Mouse (Mus musculus) olfactory bulb, adult 2 months (tissue): Measurements from ENCODE around the gene Fgf15. TPM values are rescaled to one million over a fixed set of nuclear protein-coding genes. Genes with fewer than 3 reads are reported as not detected.

Experiments
- H3K27ac ChIP-seq: fragments of 200-500 bp; 2 replicates; pipeline ENCODE4 v1.5.1; 2012; ENCODE audit warnings: low read depth, low read length; ENCODE audit not compliant: insufficient read depth
- H3K4me1 ChIP-seq: fragments of 200-500 bp; 2 replicates; pipeline ENCODE4 v1.6.1; 2012; ENCODE audit warnings: low read length; ENCODE audit not compliant: control insufficient read depth, insufficient read depth
- H3K4me3 ChIP-seq: fragments of 200-500 bp; 2 replicates; pipeline ENCODE4 v1.5.1; 2012; ENCODE audit warnings: mild to moderate bottlenecking, low read depth, low read length, moderate library complexity; ENCODE audit not compliant: insufficient read depth
- CTCF ChIP-seq: fragments of 200-500 bp; IDR thresholded peaks from 2 replicates; pipeline ENCODE4 v1.5.1; 2012; ENCODE audit warnings: low read depth, mild to moderate bottlenecking, low read length, moderate library complexity; ENCODE audit not compliant: insufficient read depth
- POLR2A ChIP-seq: fragments of 200-500 bp; IDR thresholded peaks from 2 replicates; pipeline ENCODE4 v1.6.1; 2012; ENCODE audit warnings: mild to moderate bottlenecking, low read depth, low read length, moderate library complexity; ENCODE audit not compliant: insufficient read depth
- WGBS: fragments of 180-500 bp; shearing (Covaris S2); methylation state at CpG from one replicate; pipeline ENCODE4 v1.1.7; 2018; 5-methylcytosine and 5-hydroxymethylcytosine counted together
- polyA plus RNA-seq: library from polyadenylated mRNA; stranded (reverse); fragments of >200 nt; gene quantifications from 2 replicates; pipeline ENCODE4 v1.2.4, GENCODE M21; 2012; ENCODE audit warnings: low replicate concordance; ENCODE audit not compliant: missing spikeins, insufficient read depth, insufficient read length

Gene Fgf15
- polyA plus RNA-seq, 1 experiment = not detected

- Histone ChIP-seq H3K4me1 (0 out of 2 replicates have a peak, but pooled peaks cover 4% of the 10 kb centered on the region), H3K4me3 (no peak overlapping the region), H3K27ac (no peak overlapping the region)
- TF ChIP-seq CTCF (peak; percentile 10; the same call in 1 of the 2 replicates), POLR2A (no peak)
- 82% methylated on average over 1 of the region's 1 CpGs for WGBS
Measured at GRCm38 (mm10) chr7:144918823-144919222, 22.5 kb downstream of the Fgf15 start.

GRCm38 (mm10) chr7:144927591-144927990, 31.3 kb downstream of the Fgf15 start:
- TF ChIP-seq POLR2A (no peak), CTCF (no peak)
- WGBS = 83% methylated on average over 2 of the region's 2 CpGs

GRCm38 (mm10) chr7:144928009-144928888, 31.9 kb downstream of the Fgf15 start:
- 67% methylated on average over 4 of the region's 4 CpGs for WGBS
- H3K4me3 ChIP-seq = no peak overlapping the region
- no peak overlapping the region for H3K27ac ChIP-seq
- no peak for TF ChIP-seq POLR2A
- TF ChIP-seq CTCF = no peak
- H3K4me1 ChIP-seq = peaks cover 21% of the 10 kb centered on the region

More at GRCm38 (mm10) chr7:144927591-144927990, 31.3 kb downstream of the Fgf15 start:
- Histone ChIP-seq H3K4me3 (no peak overlapping the region), H3K4me1 (peaks cover 20% of the 10 kb centered on the region), H3K27ac (no peak overlapping the region)

- H3K27ac ChIP-seq = no peak overlapping the region
- no peak overlapping the region for H3K4me3 ChIP-seq
- WGBS = 75% methylated on average over 6 of the region's 6 CpGs
- peaks cover 21% of the 10 kb centered on the region for H3K4me1 ChIP-seq
- TF ChIP-seq POLR2A (no peak), CTCF (no peak)
Measured at GRCm38 (mm10) chr7:144928889-144929210, 32.5 kb downstream of the Fgf15 start.

GRCm38 (mm10) chr7:144929506-144929905, 33.2 kb downstream of the Fgf15 start:
- H3K4me3 ChIP-seq = no peak overlapping the region
- no peak for TF ChIP-seq POLR2A
- no peak for TF ChIP-seq CTCF
- H3K4me1 ChIP-seq = peaks cover 21% of the 10 kb centered on the region
- WGBS = 69% methylated on average over 8 of the region's 8 CpGs
- H3K27ac ChIP-seq = no peak overlapping the region

GRCm38 (mm10) chr7:144929931-144930330, 33.6 kb downstream of the Fgf15 start:
- no peak for TF ChIP-seq CTCF
- TF ChIP-seq POLR2A = no peak
- H3K4me1 ChIP-seq = peaks cover 21% of the 10 kb centered on the region
- 36% methylated on average over 5 of the region's 5 CpGs for WGBS
- no peak overlapping the region for H3K4me3 ChIP-seq
- no peak overlapping the region for H3K27ac ChIP-seq

- 23% methylated on average over 3 of the region's 3 CpGs for WGBS
- Histone ChIP-seq H3K4me3 (no peak overlapping the region), H3K4me1 (peaks cover 21% of the 10 kb centered on the region), H3K27ac (no peak overlapping the region)
- TF ChIP-seq POLR2A (no peak), CTCF (0 out of 2 replicates have a peak, but pooled peaks have one; percentile 25)
Measured at GRCm38 (mm10) chr7:144931778-144932177, 35.4 kb downstream of the Fgf15 start.

GRCm38 (mm10) chr7:144932389-144932937, 36.1 kb downstream of the Fgf15 start:
- Histone ChIP-seq H3K4me1 (peaks cover 21% of the 10 kb centered on the region), H3K4me3 (no peak overlapping the region), H3K27ac (no peak overlapping the region)
- no peak for TF ChIP-seq CTCF
- no peak for TF ChIP-seq POLR2A
- 73% methylated on average over 18 of the region's 18 CpGs for WGBS

GRCm38 (mm10) chr7:144933336-144933735, 37.0 kb downstream of the Fgf15 start:
- TF ChIP-seq POLR2A (no peak), CTCF (no peak)
- Histone ChIP-seq H3K4me3 (no peak overlapping the region), H3K27ac (no peak overlapping the region), H3K4me1 (peaks cover 28% of the 10 kb centered on the region)
- 79% methylated on average over 3 of the region's 3 CpGs for WGBS
